Mouse (Mus musculus): ENCODE results near the gene Pbx1.

Gene Pbx1

DNA sequence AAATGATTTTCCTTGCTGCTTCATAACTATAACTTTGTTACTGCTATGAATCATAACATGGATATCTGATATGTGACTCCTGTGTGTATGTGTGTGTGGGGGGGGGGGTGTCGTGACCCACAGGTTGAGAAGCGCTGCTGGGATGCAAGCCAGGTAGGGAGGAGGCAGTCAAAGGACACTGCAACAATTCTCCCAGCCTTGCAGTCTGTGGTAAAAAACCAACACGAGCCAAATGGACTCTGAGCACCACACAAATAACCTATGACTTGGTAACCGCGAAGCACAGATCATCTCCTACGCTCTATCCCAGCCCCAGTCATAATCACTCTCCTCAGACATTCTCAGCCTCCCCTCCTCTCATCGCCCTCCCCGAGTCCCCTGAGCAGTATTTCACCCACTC, 87.2 kb downstream of the Pbx1 start:
- DNase-seq (ENCODE audit: low read depth, low spot score): no peak

DNA sequence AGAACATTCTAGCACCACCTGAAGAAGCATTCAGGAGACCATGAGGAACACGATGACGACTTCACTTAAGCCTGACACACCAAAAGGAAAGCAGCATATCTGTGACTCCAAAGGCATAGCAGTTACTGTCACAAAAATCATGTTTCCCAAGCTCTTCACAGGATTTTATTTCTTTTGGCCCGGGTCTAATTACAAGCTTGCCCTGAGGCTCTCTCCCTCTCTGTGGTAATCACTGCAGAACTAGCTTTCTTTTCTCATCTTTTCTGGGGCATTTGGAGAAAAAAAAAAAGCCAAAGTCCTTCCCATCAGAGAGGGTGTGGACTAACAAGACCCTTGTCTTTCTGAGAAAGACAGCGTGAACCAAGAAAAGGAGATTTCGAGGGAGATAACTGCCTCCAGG, 87.8 kb downstream of the Pbx1 start:
- DNase-seq (ENCODE audit: low read depth, low spot score): no peak

DNA sequence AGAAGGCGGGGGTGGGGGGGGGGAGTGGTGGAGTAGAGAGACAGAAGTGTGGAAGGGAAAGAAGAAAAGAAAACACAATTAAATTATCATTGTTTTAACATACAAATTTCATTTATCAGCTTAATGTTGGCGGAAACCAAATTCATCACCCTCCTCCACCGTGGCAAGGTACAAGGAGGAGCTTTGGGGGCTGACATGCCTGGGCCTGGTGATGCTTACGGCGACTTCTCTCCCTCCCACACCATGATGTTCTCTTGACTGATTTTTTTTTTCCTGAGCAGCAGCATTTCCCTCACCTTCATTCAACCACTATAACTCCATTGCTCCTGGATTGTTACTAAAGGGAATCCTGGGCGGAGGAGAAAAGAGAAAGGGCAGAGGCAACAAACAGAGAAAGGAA, 89.8 kb downstream of the Pbx1 start:
- DNase-seq (ENCODE audit: low read depth, low spot score): no peak

- DNase-seq (ENCODE audit: low read depth, low spot score): no peak
Observed at GRCm38 (mm10) chr1:168341863-168342262, 90.2 kb downstream of the Pbx1 start.

- no peak for DNase-seq (ENCODE audit: low read depth, low spot score)
Observed at GRCm38 (mm10) chr1:168341368-168341767, 90.7 kb downstream of the Pbx1 start.

DNA sequence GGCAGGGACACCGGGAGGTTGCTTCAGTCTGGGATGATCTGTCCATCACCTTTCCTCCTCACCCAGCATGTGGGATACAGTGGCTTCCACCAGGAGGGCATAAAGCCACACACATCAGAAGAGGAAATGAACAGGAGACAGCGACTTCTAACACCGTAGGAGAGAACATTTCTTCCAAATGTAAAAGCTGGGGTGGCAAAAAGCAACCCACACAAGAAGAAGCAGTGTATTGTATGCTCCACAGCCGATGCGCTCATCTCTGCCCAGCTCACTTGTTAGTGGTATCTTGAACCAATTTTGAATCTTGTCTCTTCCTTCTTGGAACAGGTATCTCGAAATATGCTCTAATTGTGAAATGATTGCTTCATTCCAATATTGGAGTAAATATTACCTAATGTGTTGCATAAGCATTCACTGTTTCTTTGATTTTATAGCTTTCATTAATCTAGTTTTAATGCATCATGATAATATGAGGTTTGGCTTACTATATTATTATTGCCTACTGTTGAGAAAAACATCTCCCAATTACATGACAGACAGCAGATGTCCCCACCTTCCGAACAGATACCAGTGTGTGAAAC, 95.7 kb downstream of the Pbx1 start:
- DNase-seq (ENCODE audit: low read depth, low spot score): no peak

- DNase-seq (ENCODE audit: low read depth, low spot score): no peak
Observed at GRCm38 (mm10) chr1:168334831-168335574, 97.1 kb downstream of the Pbx1 start.

DNA sequence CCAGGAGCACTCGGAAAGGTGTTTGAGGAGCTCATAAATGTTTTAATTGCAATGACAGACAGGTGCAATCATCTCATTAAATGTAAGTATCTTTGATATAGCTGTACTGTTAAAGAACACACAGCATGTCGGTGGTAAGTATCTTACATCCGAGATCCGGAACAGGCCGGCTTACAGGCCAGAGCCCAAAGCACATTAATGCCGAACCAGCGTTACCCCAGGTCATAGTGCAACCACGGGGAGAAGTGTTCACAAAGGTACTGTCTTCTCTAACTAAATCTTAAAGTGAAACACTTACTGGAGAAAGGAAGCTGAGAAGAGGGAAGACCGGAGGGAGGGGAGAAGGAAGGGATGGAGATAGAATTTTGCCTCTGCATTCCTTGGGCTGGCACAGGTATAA, 100.0 kb downstream of the Pbx1 start:
- DNase-seq (ENCODE audit: low read depth, low spot score): no peak

GRCm38 (mm10) chr1:168328236-168328605, 103.8 kb downstream of the Pbx1 start:
- no peak for DNase-seq (ENCODE audit: low read depth, low spot score)

DNA sequence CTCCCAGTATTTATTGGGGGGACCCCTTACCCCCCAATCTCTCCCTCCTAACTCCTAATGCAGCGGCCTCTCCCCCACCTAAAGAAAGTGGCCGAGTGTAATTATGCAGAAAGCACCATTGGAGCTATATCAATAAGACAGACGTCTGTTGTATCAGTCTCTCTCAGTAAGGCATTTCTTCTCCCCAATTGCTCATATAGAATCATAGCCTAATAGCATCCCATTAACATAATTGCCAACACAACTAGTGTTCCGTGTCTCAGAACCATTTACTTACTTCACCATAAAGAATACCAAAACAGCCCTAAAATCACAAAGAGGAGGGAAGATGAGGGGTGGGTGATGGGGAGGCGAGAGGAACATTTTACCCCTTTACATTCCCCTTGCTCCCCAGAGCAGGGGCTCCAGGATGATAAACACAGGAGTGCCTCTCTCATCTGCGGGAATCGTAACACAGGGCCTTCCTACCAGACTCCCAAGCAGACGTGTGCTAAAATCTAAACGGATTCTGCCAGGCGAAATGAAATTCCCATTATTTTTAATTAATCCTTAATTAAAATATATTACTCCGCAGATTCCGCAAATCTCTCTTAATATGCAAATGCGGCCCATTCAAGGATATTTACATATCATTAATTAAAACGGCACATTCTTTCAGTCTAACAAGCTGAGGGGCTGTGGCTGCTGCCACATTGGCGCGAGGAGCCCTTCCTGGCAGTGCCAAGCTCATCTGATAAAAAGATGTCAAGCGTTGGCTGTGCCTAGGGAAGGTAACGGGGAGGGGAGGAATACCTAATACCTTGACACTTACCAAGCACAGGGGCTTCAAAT, 104.5 kb downstream of the Pbx1 start:
- no peak for DNase-seq (ENCODE audit: low read depth, low spot score)

DNA sequence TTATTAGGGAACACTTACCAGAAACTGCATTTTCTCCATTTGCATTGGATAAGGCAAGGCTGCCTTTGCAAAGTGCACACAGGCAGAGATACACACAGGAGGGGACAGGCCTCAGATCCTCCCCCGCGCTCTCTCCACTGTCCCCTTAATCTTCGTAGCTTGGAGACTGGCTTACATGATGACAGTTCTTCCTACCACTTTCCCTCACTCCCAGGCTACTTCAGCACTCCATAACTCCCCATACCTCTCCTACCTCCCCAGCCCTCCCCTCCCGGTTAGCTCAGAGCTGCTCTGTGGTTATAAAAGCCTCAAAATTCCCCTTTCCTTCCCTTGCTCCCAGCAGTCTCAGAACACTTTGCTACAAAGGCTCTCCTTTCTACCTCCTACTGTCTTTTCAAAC, 106.3 kb downstream of the Pbx1 start:
- DNase-seq (ENCODE audit: low read depth, low spot score): no peak

GRCm38 (mm10) chr1:168324306-168325085, 107.6 kb downstream of the Pbx1 start:
- no peak for DNase-seq (ENCODE audit: low read depth, low spot score)

DNA sequence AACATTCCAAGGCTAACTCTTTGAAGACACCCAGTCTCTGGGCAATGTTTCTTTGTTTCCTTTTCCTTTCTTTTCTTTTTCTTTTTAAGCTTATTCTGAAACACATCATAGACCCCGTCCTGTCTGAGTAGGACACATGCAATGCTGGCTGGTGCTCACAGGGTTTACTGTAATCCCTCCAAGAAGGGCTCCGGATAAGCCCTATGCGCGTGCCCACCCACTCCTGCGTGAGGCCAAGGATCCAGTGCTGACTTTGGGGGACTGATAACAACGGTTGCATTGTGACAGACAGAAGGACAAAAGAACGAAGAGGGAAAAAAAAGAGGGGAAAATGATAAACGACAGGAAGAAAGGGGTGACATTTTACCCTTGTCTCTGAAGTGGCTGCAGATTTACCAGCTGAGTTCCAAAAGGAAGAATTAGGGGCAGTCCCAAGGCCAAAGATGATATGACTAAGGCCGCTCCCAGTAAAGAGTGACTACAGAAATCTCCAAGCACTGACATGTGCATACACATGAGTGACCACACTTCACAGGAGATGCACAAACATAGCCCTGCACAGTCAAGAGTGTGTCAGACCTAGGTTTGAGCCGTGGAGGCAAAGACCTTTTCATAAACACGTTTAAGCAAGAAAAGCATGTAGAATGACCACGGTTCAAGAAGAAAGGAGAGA, 108.5 kb downstream of the Pbx1 start:
- no peak for DNase-seq (ENCODE audit: low read depth, low spot score)

- DNase-seq (ENCODE audit: low read depth, low spot score): no peak
Observed at GRCm38 (mm10) chr1:168322892-168323291, 109.2 kb downstream of the Pbx1 start.

DNA sequence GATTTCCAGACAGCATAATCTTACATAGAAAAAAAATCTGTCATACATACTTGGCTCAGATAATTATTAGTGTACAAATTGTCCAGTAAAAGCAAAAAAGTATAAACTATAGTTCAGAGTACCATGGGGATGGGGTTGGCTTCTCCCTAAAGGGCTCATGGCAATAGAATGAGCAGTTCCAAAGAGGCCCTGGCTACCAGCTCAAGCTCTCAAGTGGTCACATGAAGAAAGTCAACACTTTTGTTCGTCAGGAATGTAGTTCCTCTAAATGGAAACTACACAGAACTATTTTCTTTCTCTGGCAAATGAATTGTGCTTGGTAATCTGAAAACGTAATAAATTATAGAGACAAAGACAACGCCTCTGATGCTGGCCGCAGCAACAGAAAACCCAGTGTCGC, 112.4 kb downstream of the Pbx1 start:
- no peak for DNase-seq (ENCODE audit: low read depth, low spot score)

DNA sequence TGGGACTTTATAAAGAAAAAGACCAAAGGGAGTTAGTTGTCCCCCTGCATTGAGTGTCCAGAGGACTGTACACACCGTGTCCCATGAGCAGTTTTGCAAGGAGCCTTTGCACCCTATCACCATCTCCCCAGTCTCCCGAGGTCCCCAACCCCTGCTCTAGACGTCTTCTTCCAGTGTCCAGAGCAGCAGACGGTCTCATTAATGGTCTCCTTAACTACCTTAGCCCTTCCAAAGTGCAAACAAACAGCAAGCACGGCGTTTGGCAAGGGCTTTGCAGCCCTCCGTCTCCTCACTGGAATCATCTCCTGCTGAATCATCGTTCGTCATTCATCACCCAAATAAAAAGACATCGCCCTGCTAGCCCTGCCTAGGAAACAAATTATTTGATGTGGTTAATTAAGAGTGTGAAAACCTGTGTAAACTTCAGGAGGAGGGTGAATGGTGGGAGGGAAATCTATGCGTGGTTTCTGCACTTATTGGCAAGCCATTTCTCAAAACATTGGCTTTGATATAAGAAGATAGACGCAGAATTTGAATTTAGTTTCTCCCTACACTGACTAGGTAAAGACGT, 113.1 kb downstream of the Pbx1 start:
- no peak for DNase-seq (ENCODE audit: low read depth, low spot score)

- no peak for DNase-seq (ENCODE audit: low read depth, low spot score)
Observed at GRCm38 (mm10) chr1:168313772-168314171, 118.3 kb downstream of the Pbx1 start.

GRCm38 (mm10) chr1:168312710-168313447, 119.2 kb downstream of the Pbx1 start:
- no peak for DNase-seq (ENCODE audit: low read depth, low spot score)

- DNase-seq (ENCODE audit: low read depth, low spot score): no peak
Observed at GRCm38 (mm10) chr1:168309101-168309521, 123.0 kb downstream of the Pbx1 start.
